Mouse (Mus musculus) neural tube, embryonic 10.5 days (tissue): ENCODE measurements around the gene Tmem245.

Experiments used
- DNase-seq: peaks from one replicate; pipeline ENCODE4 v3.0.0-alpha.2; 2017; ENCODE audit warnings: low spot score; ENCODE audit errors: extremely low spot score

The Tmem245 gene

DNA sequence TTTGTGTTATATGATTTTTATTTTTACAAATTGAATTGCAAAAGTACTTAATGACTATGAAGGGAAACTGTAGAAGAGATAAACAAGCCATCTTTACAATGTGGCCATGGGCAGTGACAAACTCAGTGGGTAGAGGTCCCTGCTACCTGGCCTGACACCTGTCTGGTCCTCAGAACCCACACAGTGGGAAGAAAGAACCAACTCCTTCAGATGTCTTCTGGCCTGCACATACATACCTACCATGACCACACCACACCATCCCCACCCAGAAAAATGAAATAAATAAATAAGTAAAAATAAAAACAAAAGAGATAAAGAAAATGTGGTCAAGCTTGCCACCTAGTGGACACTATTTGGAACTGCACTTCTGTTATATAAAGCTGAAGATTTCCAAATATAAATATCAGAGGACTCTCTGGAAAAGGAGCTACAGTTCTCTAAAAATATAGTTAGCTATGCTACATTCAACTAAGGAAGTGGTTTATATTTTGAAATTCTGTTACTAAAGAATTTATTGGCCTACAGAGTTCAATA lies 127.2 kb downstream of the Tmem245 start:
- DNase-seq = no peak
